Mouse (Mus musculus): ENCODE results near the gene Sft2d1.

DNA sequence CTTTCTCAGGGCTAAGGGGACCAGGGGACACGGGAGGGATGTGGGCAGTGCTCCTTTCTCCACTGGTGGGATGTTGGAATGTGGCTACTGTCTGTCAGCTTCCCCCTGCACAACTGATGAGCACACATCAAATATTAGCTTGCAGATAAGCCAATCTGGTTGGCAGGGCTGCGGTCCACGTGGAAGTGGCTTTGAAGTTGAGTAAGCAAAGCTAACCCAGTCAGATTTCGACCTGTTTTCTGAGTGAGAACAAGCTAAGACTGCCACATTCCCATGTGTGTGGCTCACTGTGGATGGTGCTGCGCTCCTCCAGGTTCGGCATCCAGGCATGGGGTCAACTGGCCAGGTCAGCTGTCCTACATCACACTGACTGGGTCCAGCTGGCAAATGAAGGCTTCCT is 38.0 kb upstream of the Sft2d1 start:
- no peak for TF ChIP-seq POLR2A (IDR thresholded peaks at IDR 0.05; ENCODE audit: insufficient read length, low read depth)
- TF ChIP-seq POLR2AphosphoS2 (IDR thresholded peaks at IDR 0.05; ENCODE audit: insufficient read length, low read depth) = no peak
- no peak for TF ChIP-seq SRF (IDR thresholded peaks at IDR 0.05; ENCODE audit: control insufficient read depth, insufficient read length, low read depth)
- TF ChIP-seq MYOG (IDR thresholded peaks at IDR 0.05; ENCODE audit: control insufficient read depth in 1 of 3, insufficient read depth in 1 of 3, insufficient read length in 2 of 3, low read depth in 2 of 3) = no peak
- TF ChIP-seq E2F4 (IDR thresholded peaks at IDR 0.05; ENCODE audit: insufficient read depth) = no peak
- no peak for TF ChIP-seq CEBPB (IDR thresholded peaks at IDR 0.05; ENCODE audit: insufficient read depth, poor library complexity, severe bottlenecking)
- no peak for TF ChIP-seq MAX (IDR thresholded peaks at IDR 0.05; ENCODE audit: low read depth)

Measured in myocyte (in vitro differentiated cells).